Mouse (Mus musculus): ENCODE results near the gene Chrne. TPM values are rescaled to one million over a fixed set of nuclear protein-coding genes. Genes with fewer than 3 reads are reported as not detected.

Chrne gene
- polyA plus RNA-seq (2017; shearing (Covaris generic)), result 8.1 TPM

GRCm38 (mm10) chr11:70619101-70619500 lies at the start of gene Chrne:
Gene Chrne, minus strand, starts transcription at chr11:70619216.

GRCm38 (mm10) chr11:70656964-70657363 lies 37.9 kb upstream of the Chrne start, which contains the start of gene Eno3:
Gene Eno3, plus strand, starts transcription at chr11:70657202.

DNA sequence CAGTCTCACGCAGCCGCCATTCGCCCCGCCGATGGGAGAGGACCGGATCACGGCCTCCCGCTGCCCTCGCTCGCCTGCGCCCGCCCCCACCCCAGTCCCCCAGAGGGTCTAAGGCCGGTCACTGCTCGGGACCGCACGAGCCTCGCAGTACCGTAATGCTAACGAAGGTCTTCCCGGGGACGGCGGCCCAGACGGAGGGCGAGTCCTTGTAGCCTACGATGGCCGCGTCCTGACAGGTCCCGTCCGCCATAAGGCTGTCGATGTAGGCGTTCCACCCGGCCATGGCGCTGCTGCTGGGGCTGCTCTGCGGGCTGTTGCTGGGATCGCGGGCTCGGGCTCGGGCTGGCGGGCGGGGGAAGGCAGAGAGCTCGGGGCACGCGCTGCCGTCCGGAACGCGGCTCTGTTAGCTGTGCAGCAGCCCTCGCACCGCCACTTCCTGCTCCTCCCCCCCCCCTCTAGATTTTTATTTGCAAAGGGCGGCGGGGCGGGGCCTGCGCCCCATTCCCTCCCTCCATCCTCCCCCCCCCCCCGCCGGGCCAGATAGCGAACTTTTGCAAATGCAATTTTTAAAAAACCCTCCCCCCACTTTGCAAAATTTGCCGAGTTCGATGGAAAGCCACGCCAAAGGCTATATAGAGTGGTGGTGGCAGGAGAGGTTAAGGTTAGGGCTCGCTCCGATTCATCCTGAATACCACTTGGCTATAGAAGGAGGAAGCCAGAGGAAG lies 35.3 kb upstream of the Chrne start, which contains the start of gene Pfn1:
Pfn1 (minus strand) TSS at position 447 of the 725 bp plus-strand sequence.

DNA sequence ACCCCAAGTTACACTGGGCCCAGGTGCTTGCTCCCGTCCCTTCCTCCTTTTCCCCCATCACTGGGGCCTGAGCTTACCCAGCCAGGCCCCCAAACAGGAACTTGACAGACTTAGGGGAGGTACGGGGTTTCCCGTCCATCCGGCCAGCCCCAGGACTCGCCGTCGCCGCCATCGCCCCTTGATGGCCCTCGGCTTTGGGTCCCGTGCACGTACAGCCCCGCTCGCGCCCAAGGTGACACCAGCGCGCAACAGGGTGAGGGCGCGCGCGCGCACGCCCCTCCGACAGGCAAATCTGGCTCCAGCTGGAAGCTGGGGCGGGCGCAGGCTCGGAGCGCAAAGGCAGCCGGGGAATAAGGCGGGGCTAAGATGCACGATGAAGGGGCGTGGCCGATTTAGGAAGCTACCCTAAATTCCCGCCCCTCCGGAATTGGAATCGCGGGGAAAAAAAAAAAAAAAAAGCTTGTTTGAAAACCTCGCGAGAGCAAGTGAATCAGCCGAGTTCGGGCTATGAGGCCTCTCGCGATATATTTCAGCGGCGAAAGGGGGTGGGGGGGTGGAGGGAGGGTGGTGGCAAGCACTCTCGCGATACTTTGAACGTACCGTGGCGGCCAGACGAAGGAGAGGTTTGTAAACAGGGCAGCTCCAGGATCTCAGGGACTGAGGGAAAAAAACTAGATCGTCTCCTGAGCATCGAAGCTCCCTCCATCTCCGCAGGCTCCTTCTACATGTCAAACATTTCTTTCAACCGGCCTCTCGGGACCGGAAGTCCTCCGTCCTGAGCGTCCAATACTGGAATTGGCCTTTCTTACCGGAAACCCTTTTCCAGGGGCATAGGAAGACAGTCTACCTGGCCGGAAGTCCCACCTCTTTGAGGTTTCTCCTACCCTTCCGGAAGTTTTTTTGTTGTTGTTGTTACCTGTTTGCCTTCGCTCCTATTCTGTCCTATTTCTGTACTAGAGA lies 28.0 kb upstream of the Chrne start, which contains the start of the genes Rnf167 and Slc25a11:
Rnf167 (plus strand) TSS at position 545 of the 960 bp plus-strand sequence.
Slc25a11 (minus strand) TSS at position 789 of the 960 bp plus-strand sequence.

GRCm38 (mm10) chr11:70638714-70639278 lies 19.8 kb upstream of the Chrne start, which contains the start of gene Gp1ba:
Gene Gp1ba, plus strand, starts transcription at chr11:70639122.

GRCm38 (mm10) chr11:70615516-70616093 lies 3.4 kb downstream of the Chrne start, which contains the start of gene 4930544D05Rik:
Gene 4930544D05Rik, plus strand, starts transcription at chr11:70615848.

Other genes with a start within 250 kb of the Chrne start
- gene Pelp1, start 209.2 kb downstream of the Chrne start, polyA plus RNA-seq (2017; shearing (Covaris generic)), result 12.9 TPM
- gene Arrb2, start 186.6 kb downstream of the Chrne start, polyA plus RNA-seq (2017; shearing (Covaris generic)), result 229 TPM
- 64.7 TPM for gene Med11, start 167.3 kb downstream of the Chrne start, polyA plus RNA-seq (2017; shearing (Covaris generic))
- gene Zmynd15, start 159.8 kb downstream of the Chrne start, polyA plus RNA-seq (2017; shearing (Covaris generic)), result not detected
- gene Cxcl16, start 159.2 kb downstream of the Chrne start, polyA plus RNA-seq (2017; shearing (Covaris generic)), result 0.67 TPM
- gene Tm4sf5, start 114.0 kb downstream of the Chrne start, polyA plus RNA-seq (2017; shearing (Covaris generic)), result 0.55 TPM
- not detected for gene Vmo1, start 104.6 kb downstream of the Chrne start, polyA plus RNA-seq (2017; shearing (Covaris generic))
- gene Gltpd2, start 100.0 kb downstream of the Chrne start, polyA plus RNA-seq (2017; shearing (Covaris generic)), result not detected
- gene Psmb6, start 93.8 kb downstream of the Chrne start, polyA plus RNA-seq (2017; shearing (Covaris generic)), result 298 TPM
- not detected for gene Gm40193, start 86.3 kb downstream of the Chrne start, polyA plus RNA-seq (2017; shearing (Covaris generic))
- gene Pld2, start 79.2 kb downstream of the Chrne start, polyA plus RNA-seq (2017; shearing (Covaris generic)), result 2.3 TPM
- gene Mink1, start 56.3 kb downstream of the Chrne start, polyA plus RNA-seq (2017; shearing (Covaris generic)), result 22.2 TPM
- not detected for gene 4930544D05Rik, start 3.4 kb downstream of the Chrne start, polyA plus RNA-seq (2017; shearing (Covaris generic))
- gene Gp1ba, start 19.9 kb upstream of the Chrne start, polyA plus RNA-seq (2017; shearing (Covaris generic)), result not detected
- gene Rnf167, start 28.0 kb upstream of the Chrne start, polyA plus RNA-seq (2017; shearing (Covaris generic)), result 507 TPM
- 68.9 TPM for gene Slc25a11, start 28.3 kb upstream of the Chrne start, polyA plus RNA-seq (2017; shearing (Covaris generic))
- 2,460 TPM for gene Pfn1, start 35.4 kb upstream of the Chrne start, polyA plus RNA-seq (2017; shearing (Covaris generic))
- 16.3 TPM for gene Eno3, start 38.0 kb upstream of the Chrne start, polyA plus RNA-seq (2017; shearing (Covaris generic))
- 48.7 TPM for gene Spag7, start 50.2 kb upstream of the Chrne start, polyA plus RNA-seq (2017; shearing (Covaris generic))
- gene Camta2, start 68.9 kb upstream of the Chrne start, polyA plus RNA-seq (2017; shearing (Covaris generic)), result 34.9 TPM
- 0.65 TPM for gene Inca1, start 80.9 kb upstream of the Chrne start, polyA plus RNA-seq (2017; shearing (Covaris generic))
- gene Kif1c, start 81.3 kb upstream of the Chrne start, polyA plus RNA-seq (2017; shearing (Covaris generic)), result 1.3 TPM
- gene Zfp3, start 145.0 kb upstream of the Chrne start, polyA plus RNA-seq (2017; shearing (Covaris generic)), result 2.2 TPM
- not detected for gene Scimp, start 193.4 kb upstream of the Chrne start, polyA plus RNA-seq (2017; shearing (Covaris generic))
- 72.3 TPM for gene Rabep1, start 225.6 kb upstream of the Chrne start, polyA plus RNA-seq (2017; shearing (Covaris generic))

All from naive thymus-derived CD4-positive, alpha-beta T cell, adult 5 months (primary cell).